Mouse (Mus musculus): Measurements from ENCODE around the gene Aurka. TPM values are rescaled to one million over a fixed set of nuclear protein-coding genes. Genes with fewer than 3 reads are reported as not detected.

The Aurka gene
- polyA plus RNA-seq, 1 experiment from 2014 or later: 155 TPM

GRCm38 (mm10) chr2:172405011-172405410, 34.7 kb upstream of the Aurka start:
- no peak overlapping the region for H3K4me3 ChIP-seq (replicated peaks)
- H3K36me3 ChIP-seq: no peaks in the 10 kb centered on the region
- H3K27ac ChIP-seq: no peak overlapping the region
- no peaks in the 10 kb centered on the region for H3K9me3 ChIP-seq
- H3K4me2 ChIP-seq: no peak overlapping the region
- WGBS: 62% methylated on average over 3 of the region's 3 CpGs
- ATAC-seq (ENCODE audit: insufficient number of reproducible peaks, insufficient read depth, low FRiP score, low TSS enrichment, low read depth): no peak
- no peak overlapping the region for H3K9ac ChIP-seq (replicated peaks)
- no peaks in the 10 kb centered on the region; the same call in 1 of the 2 replicates for H3K4me1 ChIP-seq (replicated peaks)
- H3K27me3 ChIP-seq: 0 out of 2 replicates have a peak, but pooled peaks cover 7% of the 10 kb centered on the region

GRCm38 (mm10) chr2:172404239-172404638, 33.9 kb upstream of the Aurka start:
- H3K36me3 ChIP-seq: no peaks in the 10 kb centered on the region
- no peaks in the 10 kb centered on the region for H3K9me3 ChIP-seq
- H3K27ac ChIP-seq: no peak overlapping the region
- 69% methylated on average over 7 of the region's 7 CpGs for WGBS
- 0 out of 2 replicates have a peak, but pooled peaks cover 12% of the 10 kb centered on the region for H3K27me3 ChIP-seq
- no peak for ATAC-seq (ENCODE audit: insufficient number of reproducible peaks, insufficient read depth, low FRiP score, low TSS enrichment, low read depth)
- H3K4me2 ChIP-seq: no peak overlapping the region
- no peaks in the 10 kb centered on the region; the same call in 1 of the 2 replicates for H3K4me1 ChIP-seq (replicated peaks)
- no peak overlapping the region for H3K4me3 ChIP-seq (replicated peaks)
- no peak overlapping the region for H3K9ac ChIP-seq (replicated peaks)

- Histone ChIP-seq H3K36me3 (no peaks in the 10 kb centered on the region), H3K9ac (replicated peaks) (no peak overlapping the region), H3K4me2 (no peak overlapping the region), H3K4me3 (replicated peaks) (no peak overlapping the region), H3K4me1 (replicated peaks) (no peaks in the 10 kb centered on the region), H3K27me3 (0 out of 2 replicates have a peak, but pooled peaks cover 9% of the 10 kb centered on the region), H3K27ac (0 out of 2 replicates have a peak overlapping the region, but pooled peaks have one; percentile 23), H3K9me3 (no peaks in the 10 kb centered on the region)
- ATAC-seq (ENCODE audit: insufficient number of reproducible peaks, insufficient read depth, low FRiP score, low TSS enrichment, low read depth): no peak
- 63% methylated on average over 13 of the region's 13 CpGs for WGBS
Observed at GRCm38 (mm10) chr2:172401116-172401825, 30.9 kb upstream of the Aurka start.

DNA sequence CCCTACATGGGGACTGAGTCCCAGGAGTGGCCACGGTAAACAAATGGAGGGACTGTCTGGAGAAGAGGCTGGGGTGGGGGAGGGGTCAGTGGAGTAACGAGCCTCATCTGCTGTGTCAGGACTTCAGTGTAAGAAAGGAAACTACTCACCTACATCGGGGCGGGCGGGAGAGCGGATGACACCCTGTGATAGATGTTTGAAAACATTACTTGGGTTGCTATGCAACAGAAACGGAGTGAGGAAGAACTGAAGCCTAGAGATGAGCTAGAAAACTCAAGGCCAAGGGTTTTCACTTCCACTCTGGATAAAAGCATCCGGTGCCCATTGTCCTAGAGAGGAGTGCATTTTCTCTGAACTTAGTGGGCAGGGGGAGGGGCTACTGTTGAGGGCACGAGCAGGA, 29.6 kb upstream of the Aurka start:
- Histone ChIP-seq H3K27me3 (peaks cover 9% of the 10 kb centered on the region; the same call in 1 of the 2 replicates), H3K36me3 (no peaks in the 10 kb centered on the region), H3K4me2 (no peak overlapping the region), H3K27ac (no peak overlapping the region), H3K9me3 (no peaks in the 10 kb centered on the region), H3K9ac (replicated peaks) (no peak overlapping the region), H3K4me3 (replicated peaks) (no peak overlapping the region), H3K4me1 (replicated peaks) (no peaks in the 10 kb centered on the region)
- ATAC-seq (ENCODE audit: insufficient number of reproducible peaks, insufficient read depth, low FRiP score, low TSS enrichment, low read depth): no peak
- WGBS: 60% methylated on average over 9 of the region's 9 CpGs

- Histone ChIP-seq H3K36me3 (no peaks in the 10 kb centered on the region), H3K9ac (replicated peaks) (no peak overlapping the region), H3K9me3 (no peaks in the 10 kb centered on the region), H3K4me3 (replicated peaks) (no peak overlapping the region), H3K4me2 (no peak overlapping the region), H3K4me1 (replicated peaks) (no peaks in the 10 kb centered on the region), H3K27ac (no peak overlapping the region), H3K27me3 (peaks cover 19% of the 10 kb centered on the region)
- ATAC-seq (ENCODE audit: insufficient number of reproducible peaks, insufficient read depth, low FRiP score, low TSS enrichment, low read depth): no peak
- WGBS: 42% methylated on average over 9 of the region's 9 CpGs
Observed at GRCm38 (mm10) chr2:172395961-172396360, 25.6 kb upstream of the Aurka start.

GRCm38 (mm10) chr2:172394671-172395070, 24.3 kb upstream of the Aurka start:
- no peaks in the 10 kb centered on the region for H3K36me3 ChIP-seq
- peaks cover 18% of the 10 kb centered on the region for H3K27me3 ChIP-seq
- H3K4me2 ChIP-seq: no peak overlapping the region
- H3K4me3 ChIP-seq (replicated peaks): no peak overlapping the region
- no peaks in the 10 kb centered on the region for H3K9me3 ChIP-seq
- H3K4me1 ChIP-seq (replicated peaks): no peaks in the 10 kb centered on the region
- no peak overlapping the region for H3K27ac ChIP-seq
- H3K9ac ChIP-seq (replicated peaks): no peak overlapping the region
- 78% methylated on average over 4 of the region's 4 CpGs for WGBS
- no peak for ATAC-seq (ENCODE audit: insufficient number of reproducible peaks, insufficient read depth, low FRiP score, low TSS enrichment, low read depth)

- H3K27me3 ChIP-seq: peaks cover 15% of the 10 kb centered on the region
- no peaks in the 10 kb centered on the region for H3K36me3 ChIP-seq
- H3K9me3 ChIP-seq: no peaks in the 10 kb centered on the region
- ATAC-seq (ENCODE audit: insufficient number of reproducible peaks, insufficient read depth, low FRiP score, low TSS enrichment, low read depth): no peak
- WGBS: 69% methylated on average over 2 of the region's 2 CpGs
- no peaks in the 10 kb centered on the region for H3K4me1 ChIP-seq (replicated peaks)
- no peak overlapping the region for H3K4me2 ChIP-seq
- H3K27ac ChIP-seq: no peak overlapping the region
- H3K9ac ChIP-seq (replicated peaks): no peak overlapping the region
- no peak overlapping the region for H3K4me3 ChIP-seq (replicated peaks)
Observed at GRCm38 (mm10) chr2:172394052-172394392, 23.7 kb upstream of the Aurka start.

- Histone ChIP-seq H3K4me1 (replicated peaks) (no peaks in the 10 kb centered on the region), H3K36me3 (no peaks in the 10 kb centered on the region), H3K9me3 (no peaks in the 10 kb centered on the region), H3K27ac (no peak within 1 kb of the TSS), H3K27me3 (peaks cover 15% of the 10 kb centered on the region), H3K9ac (replicated peaks) (no peak within 1 kb of the TSS), H3K4me3 (replicated peaks) (no peak within 1 kb of the TSS), H3K4me2 (no peak within 1 kb of the TSS)
- ATAC-seq (ENCODE audit: insufficient number of reproducible peaks, insufficient read depth, low FRiP score, low TSS enrichment, low read depth): no peak
- 29% methylated on average over 13 of the region's 13 CpGs for WGBS
Observed at GRCm38 (mm10) chr2:172393391-172394051, 23.2 kb upstream of the Aurka start, which contains the start of gene Cass4. Cass4 (plus strand) TSS chr2:172393794.

GRCm38 (mm10) chr2:172392041-172392521, 21.7 kb upstream of the Aurka start:
- Histone ChIP-seq H3K27me3 (peaks cover 15% of the 10 kb centered on the region), H3K4me3 (replicated peaks) (no peak overlapping the region), H3K4me1 (replicated peaks) (no peaks in the 10 kb centered on the region), H3K36me3 (no peaks in the 10 kb centered on the region), H3K9me3 (no peaks in the 10 kb centered on the region), H3K4me2 (no peak overlapping the region), H3K9ac (replicated peaks) (no peak overlapping the region), H3K27ac (no peak overlapping the region)
- WGBS: 72% methylated on average over 10 of the region's 10 CpGs
- ATAC-seq (ENCODE audit: insufficient number of reproducible peaks, insufficient read depth, low FRiP score, low TSS enrichment, low read depth): no peak

DNA sequence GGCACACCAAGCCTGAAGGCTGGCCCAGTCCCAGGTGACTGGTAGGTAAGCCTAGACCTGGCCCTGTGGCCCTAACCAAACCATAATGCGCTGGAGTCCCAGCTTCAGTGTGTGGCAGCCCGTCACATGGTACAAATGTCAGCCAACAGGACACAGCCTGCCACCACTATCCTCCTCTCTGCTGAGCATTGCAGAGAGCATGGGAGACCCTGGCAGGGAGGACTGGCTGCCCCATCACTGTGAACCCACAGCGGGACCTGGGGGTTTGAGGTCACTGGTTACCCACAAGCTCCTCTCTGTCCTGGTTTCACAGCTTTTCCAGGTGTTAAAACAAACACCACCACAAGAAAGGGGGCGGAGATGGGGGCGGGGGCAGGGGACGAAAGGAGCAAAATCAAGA, 20.0 kb upstream of the Aurka start:
- H3K4me3 ChIP-seq (replicated peaks): no peak overlapping the region
- 17% methylated on average over 6 of the region's 6 CpGs for WGBS
- H3K27me3 ChIP-seq: peaks cover 15% of the 10 kb centered on the region
- H3K4me2 ChIP-seq: no peak overlapping the region
- H3K36me3 ChIP-seq: no peaks in the 10 kb centered on the region
- no peak; the same call in 1 of the 2 replicates for ATAC-seq (ENCODE audit: insufficient number of reproducible peaks, insufficient read depth, low FRiP score, low TSS enrichment, low read depth)
- no peaks in the 10 kb centered on the region for H3K4me1 ChIP-seq (replicated peaks)
- H3K27ac ChIP-seq: no peak overlapping the region
- H3K9me3 ChIP-seq: no peaks in the 10 kb centered on the region
- no peak overlapping the region for H3K9ac ChIP-seq (replicated peaks)

GRCm38 (mm10) chr2:172384715-172385114, 14.4 kb upstream of the Aurka start:
- Histone ChIP-seq H3K27ac (no peak overlapping the region), H3K4me1 (replicated peaks) (no peaks in the 10 kb centered on the region), H3K9me3 (no peaks in the 10 kb centered on the region), H3K4me3 (replicated peaks) (no peak overlapping the region), H3K9ac (replicated peaks) (no peak overlapping the region), H3K4me2 (no peak overlapping the region), H3K27me3 (no peaks in the 10 kb centered on the region), H3K36me3 (peaks cover 36% of the 10 kb centered on the region)
- WGBS: 93% methylated on average over 3 of the region's 3 CpGs
- ATAC-seq (ENCODE audit: insufficient number of reproducible peaks, insufficient read depth, low FRiP score, low TSS enrichment, low read depth): no peak

Measured in limb, embryonic 12.5 days (tissue).